Mouse (Mus musculus): Measurements from ENCODE around the gene Dab2ip.

Dab2ip gene

GRCm38 (mm10) chr2:35688581-35688980, 130.5 kb downstream of the Dab2ip start:
- DNase-seq, result no peak

GRCm38 (mm10) chr2:35689881-35690280, 131.8 kb downstream of the Dab2ip start:
- no peak for DNase-seq

GRCm38 (mm10) chr2:35691257-35692049, 133.4 kb downstream of the Dab2ip start:
- no peak for DNase-seq

- no peak for DNase-seq
These were observed 134.3 kb downstream of the Dab2ip start for GRCm38 (mm10) chr2:35692272-35692900.

GRCm38 (mm10) chr2:35693037-35693436, 135.0 kb downstream of the Dab2ip start:
- DNase-seq, result no peak

GRCm38 (mm10) chr2:35694111-35694510, 136.0 kb downstream of the Dab2ip start:
- no peak for DNase-seq

GRCm38 (mm10) chr2:35696193-35696541, 138.1 kb downstream of the Dab2ip start:
- DNase-seq, result no peak

GRCm38 (mm10) chr2:35696542-35697391, 138.7 kb downstream of the Dab2ip start:
- DNase-seq, result no peak

GRCm38 (mm10) chr2:35697768-35698167, 139.7 kb downstream of the Dab2ip start:
- no peak for DNase-seq

GRCm38 (mm10) chr2:35700966-35701365, 142.9 kb downstream of the Dab2ip start:
- DNase-seq, result no peak

GRCm38 (mm10) chr2:35702001-35702400, 143.9 kb downstream of the Dab2ip start:
- DNase-seq, result no peak

GRCm38 (mm10) chr2:35702608-35703007, 144.5 kb downstream of the Dab2ip start:
- no peak for DNase-seq

GRCm38 (mm10) chr2:35703241-35703640, 145.2 kb downstream of the Dab2ip start:
- no peak for DNase-seq

GRCm38 (mm10) chr2:35712611-35713010, 154.5 kb downstream of the Dab2ip start:
- DNase-seq, result no peak

GRCm38 (mm10) chr2:35713460-35713859, 155.4 kb downstream of the Dab2ip start:
- DNase-seq, result no peak

GRCm38 (mm10) chr2:35714742-35715167, 156.7 kb downstream of the Dab2ip start:
- peak; percentile 41 for DNase-seq

GRCm38 (mm10) chr2:35715485-35715884, 157.4 kb downstream of the Dab2ip start:
- DNase-seq, result peak; percentile 57

GRCm38 (mm10) chr2:35716175-35716574, 158.1 kb downstream of the Dab2ip start:
- no peak for DNase-seq

GRCm38 (mm10) chr2:35718003-35718500, 160.0 kb downstream of the Dab2ip start:
- no peak for DNase-seq

GRCm38 (mm10) chr2:35718662-35719061, 160.6 kb downstream of the Dab2ip start:
- DNase-seq, result no peak

GRCm38 (mm10) chr2:35719230-35720005, 161.4 kb downstream of the Dab2ip start:
- DNase-seq, result no peak

GRCm38 (mm10) chr2:35720104-35720503, 162.0 kb downstream of the Dab2ip start:
- DNase-seq, result peak; percentile 78
